Mouse (Mus musculus): ENCODE measurements around the gene Supt4a. TPM values are rescaled to one million over a fixed set of nuclear protein-coding genes. Genes with fewer than 3 reads are reported as not detected.
A peak's percentile ranks its signal among the peaks of the same experiment; 100 is the strongest.

Gene Supt4a
- total and polyA plus RNA-seq, 3 experiments, result 15.4 to 155 (median 64.1) TPM

GRCm38 (mm10) chr11:87708979-87709378 lies 28.4 kb upstream of the Supt4a start:
- peaks cover 68% of the 10 kb centered on the region for H3K36me3 ChIP-seq (replicated peaks)
- H3K9me3 ChIP-seq (replicated peaks), result no peaks in the 10 kb centered on the region
- TF ChIP-seq GATA1 (IDR thresholded peaks at IDR 0.05; ENCODE audit: borderline replicate concordance, low read length) (no peak), GATA2 (IDR thresholded peaks at IDR 0.05; ENCODE audit: borderline replicate concordance, low read depth, low read length) (no peak), CTCF (IDR thresholded peaks at IDR 0.05; ENCODE audit: low read depth, low read length) (no peak), TAL1 (conservative IDR thresholded peaks at IDR 0.05; ENCODE audit: low read depth, low read length) (no peak), POLR2AphosphoS5 (IDR thresholded peaks at IDR 0.05; ENCODE audit: insufficient replicate concordance, low read depth, low read length) (no peak)
- H3K4me3 ChIP-seq (ENCODE audit: low read depth, low read length), result no peak overlapping the region
- no peaks in the 10 kb centered on the region for H3K27me3 ChIP-seq (ENCODE audit: insufficient read depth, low read length)
- DNase-seq (ENCODE audit: low spot score) (no peak), ATAC-seq (ENCODE audit: extremely low read depth, insufficient number of reproducible peaks, low FRiP score, poor library complexity, severe bottlenecking) (no peak)
- peaks cover 84% of the 10 kb centered on the region for H3K4me1 ChIP-seq (ENCODE audit: insufficient read depth, low read depth, low read length)

GRCm38 (mm10) chr11:87709513-87710261 lies 27.7 kb upstream of the Supt4a start:
- peak overlapping the region; percentile 59; the same call in 1 of the 2 replicates for H3K4me3 ChIP-seq (ENCODE audit: low read depth, low read length)
- ATAC-seq (ENCODE audit: extremely low read depth, insufficient number of reproducible peaks, low FRiP score, poor library complexity, severe bottlenecking) (no peak), DNase-seq (ENCODE audit: low spot score) (peak; percentile 35)

GRCm38 (mm10) chr11:87710262-87710615 lies 27.1 kb upstream of the Supt4a start:
- TF ChIP-seq POLR2AphosphoS5 (IDR thresholded peaks at IDR 0.05; ENCODE audit: insufficient replicate concordance, low read depth, low read length) (no peak), GATA2 (IDR thresholded peaks at IDR 0.05; ENCODE audit: borderline replicate concordance, low read depth, low read length) (no peak), TAL1 (conservative IDR thresholded peaks at IDR 0.05; ENCODE audit: low read depth, low read length) (no peak), GATA1 (IDR thresholded peaks at IDR 0.05; ENCODE audit: borderline replicate concordance, low read length) (no peak), CTCF (IDR thresholded peaks at IDR 0.05; ENCODE audit: low read depth, low read length) (no peak)
- H3K27me3 ChIP-seq (ENCODE audit: insufficient read depth, low read length), result no peaks in the 10 kb centered on the region
- ATAC-seq (ENCODE audit: extremely low read depth, insufficient number of reproducible peaks, low FRiP score, poor library complexity, severe bottlenecking), result no peak

More at GRCm38 (mm10) chr11:87709513-87710261, 27.7 kb upstream of the Supt4a start:
- Histone ChIP-seq H3K36me3 (replicated peaks) (peaks cover 68% of the 10 kb centered on the region), H3K27me3 (ENCODE audit: insufficient read depth, low read length) (no peaks in the 10 kb centered on the region), H3K9me3 (replicated peaks) (no peaks in the 10 kb centered on the region), H3K4me1 (ENCODE audit: insufficient read depth, low read depth, low read length) (peaks cover 80% of the 10 kb centered on the region)
- TF ChIP-seq GATA2 (IDR thresholded peaks at IDR 0.05; ENCODE audit: borderline replicate concordance, low read depth, low read length), result no peak
- no peak for TF ChIP-seq POLR2AphosphoS5 (IDR thresholded peaks at IDR 0.05; ENCODE audit: insufficient replicate concordance, low read depth, low read length)
- no peak; the same call in 1 of the 2 replicates for TF ChIP-seq TAL1 (conservative IDR thresholded peaks at IDR 0.05; ENCODE audit: low read depth, low read length)
- no peak for TF ChIP-seq CTCF (IDR thresholded peaks at IDR 0.05; ENCODE audit: low read depth, low read length)
- TF ChIP-seq GATA1 (IDR thresholded peaks at IDR 0.05; ENCODE audit: borderline replicate concordance, low read length), result no peak

GRCm38 (mm10) chr11:87712188-87712587 lies 25.2 kb upstream of the Supt4a start:
- H3K4me3 ChIP-seq (ENCODE audit: low read depth, low read length), result no peak overlapping the region
- H3K4me1 ChIP-seq (ENCODE audit: insufficient read depth, low read depth, low read length), result peaks cover 80% of the 10 kb centered on the region
- no peak; the same call in 1 of the 2 replicates for ATAC-seq (ENCODE audit: extremely low read depth, insufficient number of reproducible peaks, low FRiP score, poor library complexity, severe bottlenecking)
- no peak for DNase-seq (ENCODE audit: low spot score)
- H3K36me3 ChIP-seq (replicated peaks), result peaks cover 70% of the 10 kb centered on the region
- no peak for TF ChIP-seq GATA1 (IDR thresholded peaks at IDR 0.05; ENCODE audit: borderline replicate concordance, low read length)
- TF ChIP-seq POLR2AphosphoS5 (IDR thresholded peaks at IDR 0.05; ENCODE audit: insufficient replicate concordance, low read depth, low read length), result no peak
- no peak for TF ChIP-seq GATA2 (IDR thresholded peaks at IDR 0.05; ENCODE audit: borderline replicate concordance, low read depth, low read length)
- no peak for TF ChIP-seq TAL1 (conservative IDR thresholded peaks at IDR 0.05; ENCODE audit: low read depth, low read length)
- no peak for TF ChIP-seq CTCF (IDR thresholded peaks at IDR 0.05; ENCODE audit: low read depth, low read length)
- no peaks in the 10 kb centered on the region for H3K27me3 ChIP-seq (ENCODE audit: insufficient read depth, low read length)
- H3K9me3 ChIP-seq (replicated peaks), result no peaks in the 10 kb centered on the region

More at GRCm38 (mm10) chr11:87710262-87710615, 27.1 kb upstream of the Supt4a start:
- H3K36me3 ChIP-seq (replicated peaks), result peaks cover 69% of the 10 kb centered on the region
- H3K4me1 ChIP-seq (ENCODE audit: insufficient read depth, low read depth, low read length), result peaks cover 80% of the 10 kb centered on the region
- no peak for DNase-seq (ENCODE audit: low spot score)
- no peaks in the 10 kb centered on the region for H3K9me3 ChIP-seq (replicated peaks)
- H3K4me3 ChIP-seq (ENCODE audit: low read depth, low read length), result peak overlapping the region; percentile 59; the same call in 1 of the 2 replicates

DNA sequence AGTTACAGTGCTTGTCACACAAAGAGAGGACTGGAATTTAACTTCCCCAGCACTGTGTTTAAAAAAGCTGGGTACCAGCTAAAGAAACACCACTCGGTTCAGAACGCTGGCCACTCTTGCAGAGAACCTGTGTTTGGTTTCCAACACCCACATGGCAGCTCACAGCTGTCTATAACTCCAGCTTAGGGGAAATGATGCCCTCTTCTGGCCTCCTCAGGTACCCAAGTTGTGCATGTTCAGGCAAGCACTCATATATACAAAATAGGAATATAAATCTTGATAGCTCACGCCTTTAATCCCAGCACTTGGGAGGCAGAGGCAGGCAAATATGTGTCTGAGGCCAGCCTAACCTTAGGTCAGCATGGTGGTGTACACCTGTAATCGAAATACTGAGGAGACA lies 21.4 kb upstream of the Supt4a start:
- H3K9me3 ChIP-seq (replicated peaks), result peaks cover 7% of the 10 kb centered on the region
- H3K27me3 ChIP-seq (ENCODE audit: insufficient read depth, low read length), result no peaks in the 10 kb centered on the region
- H3K36me3 ChIP-seq (replicated peaks), result peaks cover 86% of the 10 kb centered on the region
- peaks cover 66% of the 10 kb centered on the region for H3K4me1 ChIP-seq (ENCODE audit: insufficient read depth, low read depth, low read length)
- no peak for DNase-seq (ENCODE audit: low spot score)
- ATAC-seq (ENCODE audit: extremely low read depth, insufficient number of reproducible peaks, low FRiP score, poor library complexity, severe bottlenecking), result no peak
- TF ChIP-seq GATA2 (IDR thresholded peaks at IDR 0.05; ENCODE audit: borderline replicate concordance, low read depth, low read length), result no peak
- no peak for TF ChIP-seq POLR2AphosphoS5 (IDR thresholded peaks at IDR 0.05; ENCODE audit: insufficient replicate concordance, low read depth, low read length)
- TF ChIP-seq TAL1 (conservative IDR thresholded peaks at IDR 0.05; ENCODE audit: low read depth, low read length), result no peak
- TF ChIP-seq CTCF (IDR thresholded peaks at IDR 0.05; ENCODE audit: low read depth, low read length), result no peak
- no peak for TF ChIP-seq GATA1 (IDR thresholded peaks at IDR 0.05; ENCODE audit: borderline replicate concordance, low read length)
- no peak overlapping the region for H3K4me3 ChIP-seq (ENCODE audit: low read depth, low read length)

DNA sequence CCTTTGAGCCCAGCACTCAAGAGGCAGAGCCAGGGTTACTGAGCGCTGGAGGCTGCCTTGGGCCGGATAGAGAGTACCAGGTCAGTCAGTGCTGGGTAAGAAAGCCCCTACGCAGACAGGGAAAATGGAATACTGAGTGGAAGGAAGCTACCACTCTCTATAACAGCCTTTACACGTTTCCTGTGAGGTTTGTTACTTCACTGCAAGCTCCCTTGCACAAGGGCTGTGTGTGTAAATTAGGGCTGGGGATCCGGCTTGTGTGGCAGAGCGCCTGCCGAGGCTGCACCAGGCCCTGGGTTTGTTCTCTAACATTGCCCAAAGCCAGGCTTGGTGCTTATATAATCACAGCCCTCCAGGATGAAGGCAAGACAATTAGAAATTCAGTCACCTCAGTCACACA lies 17.8 kb upstream of the Supt4a start:
- Histone ChIP-seq H3K36me3 (replicated peaks) (peaks cover 88% of the 10 kb centered on the region), H3K9me3 (replicated peaks) (peaks cover 9% of the 10 kb centered on the region), H3K27me3 (ENCODE audit: insufficient read depth, low read length) (no peaks in the 10 kb centered on the region), H3K4me1 (ENCODE audit: insufficient read depth, low read depth, low read length) (peaks cover 76% of the 10 kb centered on the region), H3K4me3 (ENCODE audit: low read depth, low read length) (no peak overlapping the region)
- TF ChIP-seq TAL1 (conservative IDR thresholded peaks at IDR 0.05; ENCODE audit: low read depth, low read length), result no peak
- TF ChIP-seq GATA2 (IDR thresholded peaks at IDR 0.05; ENCODE audit: borderline replicate concordance, low read depth, low read length), result no peak
- no peak for TF ChIP-seq POLR2AphosphoS5 (IDR thresholded peaks at IDR 0.05; ENCODE audit: insufficient replicate concordance, low read depth, low read length)
- no peak for TF ChIP-seq GATA1 (IDR thresholded peaks at IDR 0.05; ENCODE audit: borderline replicate concordance, low read length)
- no peak for TF ChIP-seq CTCF (IDR thresholded peaks at IDR 0.05; ENCODE audit: low read depth, low read length)
- ATAC-seq (ENCODE audit: extremely low read depth, insufficient number of reproducible peaks, low FRiP score, poor library complexity, severe bottlenecking), result no peak
- DNase-seq (ENCODE audit: low spot score), result no peak
